Mouse (Mus musculus) cortical plate, adult 2 months (tissue): ENCODE results near the gene Prx.

Experiments used
- CTCF ChIP-seq: fragments of 200-500 bp; IDR thresholded peaks from 2 replicates; pipeline ENCODE4 v1.5.1; 2011; ENCODE audit warnings: mild to moderate bottlenecking, control low read depth, low read length; ENCODE audit not compliant: insufficient read depth; ENCODE audit errors: extremely low read depth
- POLR2A ChIP-seq: fragments of 200-500 bp; IDR thresholded peaks from 2 replicates; pipeline ENCODE4 v1.6.1; 2011; ENCODE audit warnings: mild to moderate bottlenecking, low read length, control low read depth; ENCODE audit not compliant: insufficient read depth; ENCODE audit errors: extremely low read depth

GRCm38 (mm10) chr7:27508648-27509005, 9.5 kb downstream of the Prx start:
- TF ChIP-seq POLR2A (no peak), CTCF (peak; percentile 60)
